Mouse (Mus musculus): ENCODE data around the gene Bin2.
"Not testable (repeated sequence)": the region's sequence is repeated elsewhere in the genome, so short reads cannot be mapped to it uniquely, and the experiment has no call there.

Bin2 gene

DNA sequence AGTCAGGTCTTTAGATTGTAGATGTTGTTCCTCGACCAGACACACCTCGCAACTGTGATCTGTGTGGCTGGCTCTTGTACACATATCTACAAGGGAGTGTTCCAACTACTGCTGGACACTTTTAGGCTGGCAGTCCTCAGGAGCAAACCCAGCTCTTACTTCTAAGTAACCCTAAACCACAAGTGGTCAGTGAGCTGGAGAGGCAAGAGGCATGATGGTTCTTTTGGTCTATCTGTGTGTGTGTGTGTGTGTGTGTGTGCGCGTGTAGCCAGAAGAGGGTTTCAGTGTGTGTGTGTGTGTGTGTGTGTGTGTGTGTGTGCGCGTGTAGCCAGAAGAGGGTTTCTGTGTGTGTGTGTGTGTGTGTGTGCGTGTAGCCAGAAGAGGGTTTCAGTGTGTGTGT is 26.9 kb downstream of the Bin2 start:
- DNase-seq = no peak

DNA sequence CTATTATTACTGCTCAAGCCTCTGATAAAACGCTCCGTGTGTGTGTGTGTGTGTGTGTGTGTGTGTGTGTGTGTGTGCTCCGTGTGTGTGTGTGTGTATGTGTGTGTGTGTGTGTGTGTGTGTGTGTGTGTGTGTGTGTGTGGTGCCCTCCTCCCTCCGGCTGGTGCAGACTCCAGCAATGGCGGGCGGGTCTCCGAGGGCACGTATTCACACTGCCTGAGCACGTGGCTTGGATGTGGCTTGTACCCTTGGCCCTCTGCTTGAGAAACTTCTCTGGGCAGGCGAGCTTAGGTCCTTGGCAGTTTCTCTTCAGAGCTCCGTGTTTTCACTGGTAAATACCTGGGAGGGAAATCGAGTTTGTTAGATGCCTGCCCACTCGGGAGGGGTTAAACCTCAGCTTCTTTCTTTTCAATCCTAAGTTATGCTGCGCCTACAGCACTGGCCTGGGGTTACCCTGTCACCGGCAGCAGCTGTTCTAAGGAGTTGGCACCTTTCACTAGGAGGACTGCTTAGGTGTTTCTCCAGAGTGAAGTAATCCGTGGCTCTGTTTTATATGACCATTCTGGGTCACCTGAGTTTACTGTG is 28.0 kb downstream of the Bin2 start:
- DNase-seq = no peak

GRCm38 (mm10) chr15:100639972-100640750 is 29.2 kb downstream of the Bin2 start:
- DNase-seq = no peak

DNA sequence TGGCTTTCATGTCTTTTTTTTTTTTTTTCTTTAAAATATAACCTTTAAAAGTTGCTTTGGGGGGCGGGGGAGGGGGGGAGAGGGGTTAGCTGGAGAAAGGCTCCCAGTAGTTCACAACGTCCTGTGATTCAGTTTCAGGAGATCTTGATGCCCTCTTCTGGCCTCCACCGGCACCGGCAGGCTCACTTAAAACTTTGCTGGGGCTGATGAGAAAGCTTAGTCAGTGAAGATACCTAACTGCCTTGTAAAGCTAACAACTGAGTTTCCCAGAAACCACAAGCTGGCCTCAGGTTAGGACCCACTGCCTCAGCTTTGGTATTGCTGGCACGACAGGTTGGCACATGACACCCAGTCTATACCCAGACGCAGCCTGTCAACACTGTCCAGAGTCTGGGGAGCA is 31.7 kb downstream of the Bin2 start:
- peak; percentile 53 for DNase-seq

DNA sequence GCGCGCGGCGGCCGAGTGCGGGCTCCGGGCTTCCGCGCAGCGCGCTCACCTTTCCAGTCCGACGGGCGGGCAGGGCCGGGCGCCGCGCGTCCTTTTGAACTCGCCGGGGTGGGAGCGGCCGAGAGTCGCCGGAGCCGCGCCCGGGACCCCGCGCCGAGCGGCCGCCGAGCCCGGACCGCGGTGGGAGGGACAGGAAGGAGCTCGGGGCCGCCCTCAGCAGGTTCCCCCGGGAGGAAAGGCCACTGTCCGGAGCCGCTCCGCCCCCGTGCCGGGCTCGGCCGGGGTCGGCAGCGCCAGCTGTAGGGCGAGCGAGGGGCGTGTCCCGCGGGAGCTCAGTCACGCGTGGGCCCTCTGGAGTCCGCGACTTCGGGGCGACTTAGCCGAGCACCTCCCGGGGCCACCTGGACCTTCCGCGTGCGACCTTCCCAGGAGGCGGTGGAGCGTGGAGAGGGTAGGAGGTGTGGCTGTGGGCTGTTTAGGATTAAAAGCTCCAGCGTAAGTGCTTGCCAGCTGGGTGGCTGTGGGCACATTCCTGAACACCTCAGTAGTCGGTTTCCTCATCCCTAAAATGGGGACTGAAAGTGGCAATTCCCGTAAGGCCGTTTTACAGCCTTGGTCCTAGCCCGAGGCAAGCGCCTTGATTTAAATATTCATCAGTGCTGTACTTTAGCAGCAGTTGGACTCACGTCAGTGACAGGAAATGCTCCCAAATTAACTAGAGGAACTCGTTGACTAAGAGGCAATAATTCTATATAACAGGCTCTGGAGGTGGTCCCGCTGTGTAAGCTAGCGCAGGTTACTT is 32.5 kb downstream of the Bin2 start, which contains the start of gene Smagp:
Smagp (minus strand) TSS at position 241 of the 802 bp plus-strand sequence.
- DNase-seq = peak; percentile 60

DNA sequence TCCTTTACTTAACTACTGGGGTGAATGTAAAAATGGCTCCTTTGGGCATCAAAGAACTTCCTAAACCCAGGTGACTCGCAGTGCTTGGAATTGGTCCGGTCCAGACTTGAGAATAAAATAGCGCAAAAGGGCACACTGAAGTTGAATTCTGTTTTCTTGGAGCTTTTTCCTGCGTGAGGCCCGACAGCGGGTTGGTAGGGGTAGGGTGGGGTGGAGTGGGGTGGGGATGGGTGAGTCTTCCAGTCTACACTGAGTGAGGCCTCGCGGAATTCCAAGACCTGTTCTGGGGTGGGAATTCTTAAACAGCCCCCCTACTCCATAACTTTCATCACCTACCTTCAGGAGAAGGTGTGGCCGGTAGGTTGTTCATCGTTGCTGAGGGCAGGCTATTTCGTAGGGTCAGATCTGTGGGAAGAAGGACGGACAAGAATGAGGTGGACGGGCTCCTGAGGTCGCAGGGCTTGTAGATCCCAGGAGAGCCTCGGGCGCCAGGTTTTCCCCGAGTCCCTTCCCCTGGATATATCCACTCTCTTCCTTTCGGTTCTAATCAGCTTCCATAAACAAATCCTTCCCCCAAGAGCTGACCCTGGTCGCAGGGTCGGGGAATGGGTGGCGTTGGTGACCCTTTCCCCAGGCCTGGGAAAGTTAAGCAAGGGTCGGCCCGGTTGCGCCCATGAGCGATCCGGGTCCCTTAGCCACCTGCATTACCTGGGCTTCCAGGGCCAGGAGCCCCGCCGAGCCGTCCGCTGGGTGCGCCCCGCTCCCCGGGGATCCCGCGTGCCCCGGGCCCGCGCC is 33.3 kb downstream of the Bin2 start:
- no peak for DNase-seq

DNA sequence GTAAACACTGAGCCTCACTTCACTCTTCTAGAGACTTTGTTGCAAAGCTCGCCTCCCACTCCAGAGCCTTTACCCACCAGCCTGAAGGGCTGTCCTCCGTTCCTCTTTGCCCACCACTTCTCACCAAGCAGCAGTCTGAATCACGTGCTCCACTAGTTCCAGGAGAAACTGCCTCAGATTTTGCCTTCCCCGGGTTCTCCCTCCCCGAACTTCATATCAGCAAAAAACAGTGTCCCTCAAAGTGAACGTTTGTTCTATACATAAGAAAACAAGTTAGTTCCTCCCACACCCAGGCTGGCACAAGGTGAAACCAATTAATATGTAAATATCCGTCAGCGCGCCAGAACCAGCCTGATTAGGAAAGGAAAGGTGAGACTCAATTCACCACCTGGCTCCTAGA is 34.1 kb downstream of the Bin2 start:
- DNase-seq = no peak

DNA sequence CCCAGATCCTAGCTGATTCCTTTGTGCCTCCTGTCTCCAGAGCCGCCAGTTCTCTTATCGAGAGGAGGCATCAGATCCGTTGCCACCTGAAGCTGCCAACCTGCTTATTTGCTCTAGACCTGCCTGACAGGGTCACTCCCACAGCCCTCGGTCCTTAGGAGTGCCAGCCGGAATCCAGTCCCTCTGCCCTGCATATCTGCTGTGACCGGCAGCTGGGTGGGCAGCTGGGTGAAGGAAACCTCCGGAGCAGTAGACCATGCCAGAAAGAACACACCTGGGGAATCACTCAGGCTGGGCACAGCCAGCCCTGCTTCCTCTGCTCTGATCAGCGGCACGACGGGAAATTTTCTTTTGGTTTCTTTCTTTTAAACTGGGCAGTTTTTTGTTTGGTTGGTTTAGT is 36.0 kb downstream of the Bin2 start:
- DNase-seq = no peak

GRCm38 (mm10) chr15:100632323-100632722 is 37.0 kb downstream of the Bin2 start:
- DNase-seq = no peak

DNA sequence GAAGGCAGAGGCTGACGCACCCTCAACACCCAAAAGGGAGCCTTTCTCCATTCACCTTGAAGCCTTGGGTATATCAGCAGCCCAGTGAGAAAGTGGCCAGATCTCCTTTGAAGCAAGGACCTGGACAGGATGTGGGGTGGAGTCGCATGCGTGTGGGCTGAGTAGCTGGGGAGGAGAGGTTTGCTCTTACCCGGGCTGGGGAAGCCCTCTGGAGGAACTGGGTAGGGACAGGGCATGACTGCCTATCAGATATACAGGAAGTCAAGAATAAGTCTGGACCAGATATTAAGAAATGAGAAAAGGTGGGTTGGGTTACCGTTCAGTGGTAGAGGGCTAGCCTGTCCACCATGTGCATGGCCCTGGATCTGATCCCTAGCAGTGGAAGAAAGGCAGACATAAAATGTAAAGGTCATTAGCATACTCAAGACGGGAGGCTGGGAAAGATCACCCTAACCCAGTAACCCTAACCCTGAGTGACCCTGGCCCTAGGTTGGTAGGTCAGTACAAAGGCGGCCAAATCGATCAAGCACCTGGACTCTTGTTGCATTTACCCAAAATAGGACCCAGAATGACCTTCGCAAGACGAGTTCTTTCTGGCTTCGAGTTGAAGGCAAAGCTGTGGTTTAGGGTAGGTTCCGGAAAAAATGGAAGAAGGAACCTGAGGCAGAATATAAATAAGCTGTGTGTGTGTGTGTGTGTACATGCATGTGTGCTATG is 37.7 kb downstream of the Bin2 start:
- no peak for DNase-seq

- no peak for DNase-seq
Observed at GRCm38 (mm10) chr15:100630126-100630525, 39.2 kb downstream of the Bin2 start.

DNA sequence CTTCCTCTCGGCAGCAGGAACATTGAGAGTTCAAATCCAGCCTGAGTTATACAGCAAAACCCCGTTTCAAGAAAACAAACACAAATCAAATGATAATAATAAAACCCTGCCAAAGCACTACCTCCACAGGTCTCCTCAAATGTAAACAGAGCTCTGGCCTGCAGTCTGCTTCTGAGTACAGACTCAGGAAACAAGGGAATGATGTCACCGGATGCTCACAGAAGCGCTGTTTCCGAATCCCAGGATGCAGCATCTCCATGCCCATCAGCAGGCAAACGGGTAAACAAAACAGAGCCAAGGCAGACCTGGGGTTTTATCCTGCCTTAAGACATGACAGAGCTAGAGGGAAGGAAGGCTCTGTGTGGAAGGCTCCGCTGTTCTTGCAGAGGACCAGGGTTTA is 40.6 kb downstream of the Bin2 start:
- peak; percentile 37 for DNase-seq

DNA sequence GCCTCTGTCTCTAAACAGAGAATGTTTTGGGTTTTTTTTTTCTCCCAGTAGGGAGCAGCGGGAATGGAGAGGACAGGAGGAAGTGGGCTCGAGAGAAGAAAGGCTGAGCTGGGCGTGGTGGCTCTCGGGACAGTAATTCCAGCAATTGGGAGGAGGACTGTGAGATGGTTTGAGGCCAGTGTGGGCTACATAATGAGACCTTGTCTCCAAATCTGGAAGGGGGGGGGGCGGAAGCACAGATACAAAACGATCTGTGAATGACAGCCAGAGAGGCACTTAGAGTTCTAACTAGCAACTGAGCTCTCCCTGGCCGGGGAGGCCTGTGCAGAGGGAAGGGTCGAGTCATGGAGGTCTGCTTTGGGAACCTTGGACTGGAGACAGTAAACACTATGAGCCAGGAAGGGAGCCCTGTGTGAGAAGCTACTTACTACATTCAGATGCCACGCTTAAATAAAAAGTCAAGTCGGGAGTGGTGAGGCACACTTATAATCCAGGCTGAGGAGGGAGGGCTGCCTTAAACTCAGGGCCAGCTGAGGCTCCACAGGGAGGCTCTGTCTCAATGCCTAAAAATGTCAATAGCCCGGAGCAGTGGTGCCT is 41.5 kb downstream of the Bin2 start:
- DNase-seq = peak; percentile 27

GRCm38 (mm10) chr15:100627287-100627686 is 42.1 kb downstream of the Bin2 start:
- DNase-seq = no peak

DNA sequence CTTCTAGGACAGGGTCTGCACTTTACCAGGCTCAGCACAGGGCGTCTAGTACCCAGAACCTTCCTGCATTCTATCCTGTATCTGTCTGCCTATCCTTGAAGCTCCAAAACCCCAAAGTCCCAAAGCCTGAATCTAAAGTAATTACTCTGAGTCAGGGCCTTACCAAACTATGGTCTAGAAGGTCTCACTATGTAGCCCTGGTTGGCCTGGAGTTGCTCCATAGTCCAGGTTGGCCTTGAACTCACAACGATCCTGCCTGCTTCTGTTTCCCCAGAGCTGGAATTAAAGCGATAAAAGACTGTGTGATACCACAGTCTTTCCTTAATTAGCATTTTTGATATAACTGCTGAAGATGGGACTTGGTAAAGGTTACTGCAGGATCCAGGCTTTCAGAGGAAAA is 44.9 kb downstream of the Bin2 start:
- no peak for DNase-seq

DNA sequence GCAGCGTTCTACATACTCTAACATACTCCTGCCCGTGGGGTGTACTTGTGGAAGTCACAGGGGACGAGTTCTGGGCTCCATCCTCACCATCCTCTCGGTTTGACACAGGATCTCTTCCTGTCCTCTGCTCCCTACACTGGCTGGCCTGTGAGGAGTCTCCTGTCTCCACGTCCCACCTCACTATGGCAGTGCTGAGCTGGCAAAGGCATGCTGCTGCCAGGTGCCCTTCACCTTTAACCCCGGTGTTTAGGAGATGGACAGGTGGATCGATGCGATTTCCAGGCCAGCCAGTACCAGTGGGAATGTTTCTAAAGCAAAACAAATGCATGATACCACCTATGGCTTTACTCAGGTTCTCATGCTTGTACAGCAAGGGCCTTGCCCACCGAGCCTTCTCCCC is 45.6 kb downstream of the Bin2 start:
- no peak for DNase-seq

DNA sequence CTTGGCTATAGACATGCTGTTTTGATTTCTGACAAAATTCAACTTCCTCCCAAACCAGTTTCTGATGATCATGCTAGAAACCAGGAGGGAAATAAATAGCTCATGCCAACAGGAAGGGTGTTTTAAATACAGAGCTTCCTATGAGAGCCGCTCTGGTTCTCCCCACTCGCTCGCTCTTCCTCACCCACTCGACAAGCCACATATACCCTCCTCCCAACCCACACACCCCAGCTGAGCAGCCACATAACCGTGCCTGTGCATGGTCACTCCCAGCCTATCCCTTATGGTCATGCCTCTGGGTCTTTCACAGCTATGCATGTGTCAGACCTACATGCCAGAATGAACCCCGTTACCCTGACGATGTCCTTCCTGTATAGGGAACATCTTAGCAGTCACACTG is 47.2 kb downstream of the Bin2 start:
- no peak for DNase-seq

- DNase-seq = not testable (repeated sequence)
Observed at GRCm38 (mm10) chr15:100621671-100622070, 47.7 kb downstream of the Bin2 start.

- DNase-seq = no peak
Observed at GRCm38 (mm10) chr15:100619200-100619599, 50.2 kb downstream of the Bin2 start.

GRCm38 (mm10) chr15:100616221-100616620 is 53.1 kb downstream of the Bin2 start:
- DNase-seq = no peak

DNA sequence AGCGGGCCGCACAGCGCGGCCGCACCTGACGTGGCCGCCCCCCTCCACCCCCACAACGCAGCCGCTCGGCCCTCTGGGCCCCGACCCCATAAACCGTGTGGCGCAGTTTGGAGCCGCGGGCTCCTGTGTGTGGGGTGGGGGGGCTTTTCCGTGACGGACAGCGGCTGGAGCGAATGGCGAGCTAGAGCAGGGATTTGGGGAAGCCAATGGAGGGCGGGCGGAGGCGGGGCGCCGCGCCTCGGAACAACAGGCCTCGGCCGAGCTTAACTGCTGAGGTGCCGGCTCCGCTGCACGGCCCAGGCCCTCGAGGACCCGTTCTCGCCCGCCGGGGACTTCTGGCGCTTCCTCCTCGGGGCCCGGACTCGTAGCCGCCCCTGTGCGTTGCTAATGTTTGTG is 53.5 kb downstream of the Bin2 start:
- peak; percentile 94 for DNase-seq

Measured in lung, postnatal 14 days (tissue).